Mouse (Mus musculus) spleen, postnatal 36 days (tissue): Measurements from ENCODE around the gene Myo1a.
"Not testable (repeated sequence)": the region's sequence is repeated elsewhere in the genome, so short reads cannot be mapped to it uniquely, and the experiment has no call there.

Source experiments
- DNase-seq, 2 experiments: peaks; one replicate each; pipeline ENCODE4 v3.0.0; 2022; ENCODE audit warnings: low spot score in 2 of 2, mixed read lengths in 1 of 2

Myo1a gene

GRCm38 (mm10) chr10:127704766-127705220, at the start of gene Myo1a:
Gene Myo1a, plus strand, starts transcription at chr10:127705170.
- no peak for DNase-seq

- not testable (repeated sequence) for DNase-seq
Measured at GRCm38 (mm10) chr10:127657617-127658016, 47.4 kb upstream of the Myo1a start.

GRCm38 (mm10) chr10:127658076-127658475, 46.9 kb upstream of the Myo1a start:
- DNase-seq = no peak

GRCm38 (mm10) chr10:127659551-127659950, 45.4 kb upstream of the Myo1a start:
- no peak for DNase-seq

- DNase-seq = no peak
Measured at GRCm38 (mm10) chr10:127661291-127661914, 43.6 kb upstream of the Myo1a start.

GRCm38 (mm10) chr10:127661915-127662663, 42.9 kb upstream of the Myo1a start:
- DNase-seq = peak; percentile 68 to 74

- DNase-seq = peak; percentile 54
Measured at GRCm38 (mm10) chr10:127662666-127663253, 42.2 kb upstream of the Myo1a start.

GRCm38 (mm10) chr10:127663590-127663989, 41.4 kb upstream of the Myo1a start:
- no peak for DNase-seq

GRCm38 (mm10) chr10:127664166-127664565, 40.8 kb upstream of the Myo1a start:
- no peak for DNase-seq

GRCm38 (mm10) chr10:127664891-127665290, 40.1 kb upstream of the Myo1a start:
- no peak for DNase-seq

GRCm38 (mm10) chr10:127665366-127666181, 39.4 kb upstream of the Myo1a start:
- peak in 1 of 2 experiments; percentile 44 for DNase-seq

GRCm38 (mm10) chr10:127666501-127667268, 38.3 kb upstream of the Myo1a start, which contains the start of gene Nemp1:
Gene Nemp1, plus strand, starts transcription at chr10:127666901.
- peak; percentile 83 to 85 for DNase-seq

- peak; percentile 79 to 84 for DNase-seq
Measured at GRCm38 (mm10) chr10:127667269-127668092, 37.5 kb upstream of the Myo1a start.

GRCm38 (mm10) chr10:127668093-127669050, 36.6 kb upstream of the Myo1a start, which contains the start of gene Nab2:
Gene Nab2, minus strand, starts transcription at chr10:127668568.
- DNase-seq = peak; percentile 86 to 88

- DNase-seq = no peak
Measured at GRCm38 (mm10) chr10:127669170-127669569, 35.8 kb upstream of the Myo1a start.

- DNase-seq = no peak
Measured at GRCm38 (mm10) chr10:127670185-127670584, 34.8 kb upstream of the Myo1a start.

- peak in 1 of 2 experiments; percentile 42 for DNase-seq
Measured at GRCm38 (mm10) chr10:127671276-127671675, 33.7 kb upstream of the Myo1a start.

GRCm38 (mm10) chr10:127674046-127674655, 30.8 kb upstream of the Myo1a start:
- DNase-seq = no peak
